Mouse (Mus musculus): ENCODE measurements around the gene Igsf9b. TPM values are rescaled to one million over a fixed set of nuclear protein-coding genes. Genes with fewer than 3 reads are reported as not detected.
A peak's percentile ranks its signal among the peaks of the same experiment; 100 is the strongest.

Gene Igsf9b
- polyA plus RNA-seq, 1 experiment: not detected

DNA sequence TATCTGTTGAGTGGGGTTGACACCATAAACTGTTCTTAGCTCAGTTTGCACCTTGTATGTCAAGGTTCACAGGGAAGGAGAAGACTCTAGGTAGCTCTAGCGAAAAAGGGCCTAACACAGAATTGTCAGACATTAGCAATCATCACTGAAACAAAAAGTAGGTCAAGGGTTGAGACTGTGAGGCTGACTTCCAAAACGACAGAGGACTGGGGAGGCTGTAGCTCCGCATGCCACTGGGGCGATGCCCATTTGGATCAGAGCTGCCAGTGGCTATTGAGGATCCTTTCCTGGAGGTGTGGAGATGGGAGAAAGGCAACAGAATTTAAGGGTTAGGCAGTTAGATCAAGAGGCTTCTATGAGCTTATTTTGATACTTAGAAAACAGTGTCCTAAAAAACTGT, 18.0 kb upstream of the Igsf9b start:
- Histone ChIP-seq H3K27ac (replicated peaks; ENCODE audit: low read depth, low read length) (no peak overlapping the region), H3K4me3 (ENCODE audit: insufficient read depth, low read depth, low read length) (no peak overlapping the region), H3K4me1 (ENCODE audit: control insufficient read depth, insufficient read depth, insufficient read length, low read length) (no peaks in the 10 kb centered on the region)

DNA sequence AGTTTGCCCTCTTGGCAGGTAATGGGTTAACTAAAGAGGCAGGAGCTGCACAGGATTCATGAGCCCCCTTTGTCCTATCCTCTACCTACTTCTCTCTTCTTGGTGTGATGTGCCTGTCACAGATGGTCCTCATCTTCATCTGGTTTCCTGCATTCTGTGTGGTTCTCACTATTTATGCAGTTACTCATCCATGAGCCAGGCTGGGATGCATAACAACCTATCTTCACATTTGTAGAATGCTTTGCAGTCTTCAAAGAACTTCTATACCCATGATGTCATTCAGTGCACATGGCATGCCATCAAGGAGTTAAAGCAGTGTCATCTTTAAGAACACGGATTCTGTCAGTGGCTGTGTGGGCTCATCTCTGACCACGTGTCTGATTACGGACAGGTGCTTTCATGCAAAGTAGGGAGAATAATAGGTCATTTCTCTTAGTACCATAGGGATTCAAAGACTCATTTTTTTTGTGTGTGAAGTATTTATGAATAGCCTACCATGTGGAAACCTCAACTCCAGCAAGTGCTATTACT, 13.2 kb upstream of the Igsf9b start:
- H3K27ac ChIP-seq (replicated peaks; ENCODE audit: low read depth, low read length): no peak overlapping the region
- no peaks in the 10 kb centered on the region for H3K4me1 ChIP-seq (ENCODE audit: control insufficient read depth, insufficient read depth, insufficient read length, low read length)
- no peak overlapping the region for H3K4me3 ChIP-seq (ENCODE audit: insufficient read depth, low read depth, low read length)

- Histone ChIP-seq H3K27ac (replicated peaks; ENCODE audit: low read depth, low read length) (no peak overlapping the region), H3K4me1 (ENCODE audit: control insufficient read depth, insufficient read depth, insufficient read length, low read length) (no peaks in the 10 kb centered on the region), H3K4me3 (ENCODE audit: insufficient read depth, low read depth, low read length) (no peak overlapping the region)
Observed at GRCm38 (mm10) chr9:27286296-27286695, 12.7 kb upstream of the Igsf9b start.

DNA sequence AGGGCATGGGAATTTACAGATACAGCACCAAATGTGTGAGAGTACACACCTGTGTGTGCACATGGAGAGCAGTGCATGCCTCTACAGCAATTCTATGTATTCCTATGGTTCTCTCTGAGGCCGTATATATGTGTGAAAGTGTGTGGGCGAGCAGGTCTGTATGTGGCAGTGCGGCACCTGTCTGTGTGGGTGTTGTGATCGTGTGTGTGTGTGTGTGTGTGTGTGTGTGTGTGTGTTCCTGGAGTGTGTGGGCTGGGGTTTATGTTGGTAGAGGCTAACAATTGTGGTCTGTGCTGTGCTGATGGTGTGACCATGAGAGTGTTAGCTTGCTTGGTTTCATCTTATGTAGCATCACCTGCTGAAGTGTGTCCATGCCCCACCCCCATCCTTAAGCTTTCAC, 12.1 kb upstream of the Igsf9b start:
- H3K4me1 ChIP-seq (ENCODE audit: control insufficient read depth, insufficient read depth, insufficient read length, low read length): no peaks in the 10 kb centered on the region
- no peak overlapping the region for H3K4me3 ChIP-seq (ENCODE audit: insufficient read depth, low read depth, low read length)
- H3K27ac ChIP-seq (replicated peaks; ENCODE audit: low read depth, low read length): no peak overlapping the region

GRCm38 (mm10) chr9:27287419-27287818, 11.6 kb upstream of the Igsf9b start:
- Histone ChIP-seq H3K4me1 (ENCODE audit: control insufficient read depth, insufficient read depth, insufficient read length, low read length) (no peaks in the 10 kb centered on the region), H3K4me3 (ENCODE audit: insufficient read depth, low read depth, low read length) (no peak overlapping the region), H3K27ac (replicated peaks; ENCODE audit: low read depth, low read length) (no peak overlapping the region)

- no peak overlapping the region for H3K4me3 ChIP-seq (ENCODE audit: insufficient read depth, low read depth, low read length)
- H3K27ac ChIP-seq (replicated peaks; ENCODE audit: low read depth, low read length): no peak overlapping the region
- H3K4me1 ChIP-seq (ENCODE audit: control insufficient read depth, insufficient read depth, insufficient read length, low read length): no peaks in the 10 kb centered on the region
Observed at GRCm38 (mm10) chr9:27288442-27288841, 10.6 kb upstream of the Igsf9b start.

DNA sequence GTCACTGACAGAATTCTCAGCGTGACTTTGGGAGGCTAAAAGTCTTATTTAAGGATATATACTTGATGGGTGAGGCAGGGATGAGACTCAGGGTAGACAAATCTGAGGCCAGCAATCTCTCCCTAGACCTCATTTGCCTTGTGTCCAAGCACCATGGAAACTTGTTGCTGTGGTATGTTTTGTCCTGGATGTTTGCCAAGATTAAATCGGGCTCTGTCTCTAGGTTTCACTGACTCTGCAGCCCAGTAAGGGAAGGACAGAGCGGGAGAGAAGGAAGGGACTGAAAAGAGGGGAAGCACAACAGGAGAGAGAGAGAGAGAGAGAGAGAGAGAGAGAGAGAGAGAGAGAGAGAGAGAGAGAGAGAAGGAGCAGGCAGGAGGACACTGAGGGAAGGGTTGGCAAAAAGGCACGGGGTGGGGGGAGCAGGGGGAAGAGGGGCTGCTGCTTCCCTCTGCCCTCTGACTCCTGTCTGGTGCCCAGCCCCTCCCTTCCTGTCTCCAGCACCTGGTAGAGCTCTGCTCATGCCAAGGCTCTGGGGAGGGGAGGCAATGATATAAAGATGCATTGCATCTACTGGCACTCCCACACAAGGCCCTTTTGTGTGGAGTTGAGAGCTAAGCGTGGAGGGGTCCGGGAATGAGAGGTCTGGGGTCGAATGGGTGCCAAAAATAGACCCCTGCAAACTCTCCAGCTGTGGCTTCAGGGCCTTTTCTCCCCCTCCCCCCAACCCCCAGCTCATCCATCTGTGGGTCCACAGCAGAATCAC, 9.3 kb upstream of the Igsf9b start:
- H3K4me3 ChIP-seq (ENCODE audit: insufficient read depth, low read depth, low read length): no peak overlapping the region
- H3K4me1 ChIP-seq (ENCODE audit: control insufficient read depth, insufficient read depth, insufficient read length, low read length): no peaks in the 10 kb centered on the region
- no peak overlapping the region for H3K27ac ChIP-seq (replicated peaks; ENCODE audit: low read depth, low read length)

DNA sequence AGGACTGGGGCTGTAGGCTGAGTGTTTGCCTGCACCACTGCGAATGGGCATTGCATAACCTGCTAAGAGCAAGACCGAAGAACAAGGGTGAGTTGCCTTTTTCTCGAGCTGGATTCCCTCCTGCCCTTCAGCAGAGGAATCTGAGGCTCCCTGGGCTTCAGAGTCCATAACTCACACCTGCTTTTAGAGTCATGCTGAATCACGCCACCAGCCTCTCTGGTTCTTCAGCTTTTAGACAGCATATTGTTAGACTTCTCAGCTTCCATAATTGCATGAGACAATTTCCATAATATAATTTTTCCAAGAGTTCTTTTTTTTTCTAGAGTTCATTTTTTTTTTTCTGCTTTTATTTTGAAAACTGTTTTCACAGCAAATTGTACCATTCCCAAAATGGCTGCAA, 4.6 kb upstream of the Igsf9b start:
- Histone ChIP-seq H3K4me3 (ENCODE audit: insufficient read depth, low read depth, low read length) (no peak overlapping the region), H3K27ac (replicated peaks; ENCODE audit: low read depth, low read length) (no peak overlapping the region), H3K4me1 (ENCODE audit: control insufficient read depth, insufficient read depth, insufficient read length, low read length) (no peaks in the 10 kb centered on the region)

- Histone ChIP-seq H3K4me1 (ENCODE audit: control insufficient read depth, insufficient read depth, insufficient read length, low read length) (no peaks in the 10 kb centered on the region), H3K4me3 (ENCODE audit: insufficient read depth, low read depth, low read length) (peak overlapping the region; percentile 50), H3K27ac (replicated peaks; ENCODE audit: low read depth, low read length) (no peak overlapping the region)
Observed at GRCm38 (mm10) chr9:27299286-27300187, 533 bp downstream of the Igsf9b start.

DNA sequence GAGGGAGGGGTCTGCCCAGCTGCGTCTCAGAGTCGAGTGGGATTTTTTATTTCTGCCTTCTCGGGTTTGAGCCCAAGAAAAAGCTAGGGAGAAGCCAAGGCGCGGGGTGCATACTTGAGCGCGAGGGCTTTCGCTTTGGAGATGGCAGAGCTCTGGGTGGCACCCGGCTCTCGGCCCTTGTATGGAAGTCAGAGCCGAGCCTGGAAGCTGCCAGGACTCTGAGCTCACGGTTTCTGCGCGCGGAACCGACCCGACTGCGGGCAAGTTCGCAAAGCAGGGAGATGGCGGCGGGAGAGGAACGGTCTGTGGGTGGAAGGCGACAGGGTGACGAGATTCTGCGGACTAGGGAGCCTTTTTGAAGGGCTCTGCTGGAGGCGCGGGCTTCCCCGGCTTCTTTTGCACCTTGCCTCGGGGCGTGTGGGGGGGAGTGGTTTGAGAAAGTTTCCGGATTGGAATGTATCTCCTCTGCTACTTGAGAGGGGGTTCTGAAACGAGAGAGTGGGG, 1.2 kb downstream of the Igsf9b start:
- Histone ChIP-seq H3K4me3 (ENCODE audit: insufficient read depth, low read depth, low read length) (peak overlapping the region; percentile 50), H3K4me1 (ENCODE audit: control insufficient read depth, insufficient read depth, insufficient read length, low read length) (no peaks in the 10 kb centered on the region), H3K27ac (replicated peaks; ENCODE audit: low read depth, low read length) (no peak overlapping the region)

DNA sequence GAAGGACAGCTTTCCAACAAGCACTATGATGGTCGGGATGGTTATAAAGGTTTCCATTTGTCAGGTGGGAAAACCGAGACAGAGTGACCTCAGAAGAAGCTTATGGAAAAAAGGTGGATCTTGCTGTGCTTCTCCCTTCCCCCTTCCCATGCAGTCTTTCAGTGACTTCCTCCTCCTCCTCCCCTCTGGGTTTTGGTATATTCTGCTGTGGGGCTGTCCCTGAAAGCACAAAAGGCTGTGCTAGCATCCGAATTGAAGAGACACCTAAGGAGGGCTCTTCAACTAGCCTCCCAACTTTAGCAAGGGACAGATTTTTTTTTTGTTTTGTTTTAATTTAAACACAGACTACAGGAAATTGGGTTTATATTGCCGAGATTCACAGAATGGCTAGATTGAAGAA, 1.7 kb downstream of the Igsf9b start:
- Histone ChIP-seq H3K4me3 (ENCODE audit: insufficient read depth, low read depth, low read length) (no peak overlapping the region), H3K27ac (replicated peaks; ENCODE audit: low read depth, low read length) (no peak overlapping the region), H3K4me1 (ENCODE audit: control insufficient read depth, insufficient read depth, insufficient read length, low read length) (no peaks in the 10 kb centered on the region)

DNA sequence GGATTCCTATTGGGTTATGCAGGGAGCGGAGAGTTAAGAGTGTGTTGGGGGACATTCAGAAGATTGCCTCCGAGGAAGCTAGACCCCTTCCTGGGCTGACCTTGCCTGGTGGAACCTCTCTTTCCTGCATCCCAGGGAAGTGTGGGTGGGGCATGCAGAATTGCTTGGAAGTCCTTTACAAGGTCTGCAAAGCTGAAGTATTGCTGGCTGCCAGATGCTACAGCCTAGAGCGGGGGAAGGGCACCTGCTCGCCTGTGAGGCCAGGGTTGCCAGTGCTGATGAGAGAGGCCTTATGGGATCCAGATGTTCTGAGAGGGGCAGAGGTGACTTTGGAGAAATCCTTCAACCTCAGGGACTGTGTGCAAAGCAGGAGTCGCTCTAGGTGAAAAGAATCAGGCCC, 2.5 kb downstream of the Igsf9b start:
- Histone ChIP-seq H3K4me3 (ENCODE audit: insufficient read depth, low read depth, low read length) (no peak overlapping the region), H3K27ac (replicated peaks; ENCODE audit: low read depth, low read length) (no peak overlapping the region), H3K4me1 (ENCODE audit: control insufficient read depth, insufficient read depth, insufficient read length, low read length) (no peaks in the 10 kb centered on the region)

- Histone ChIP-seq H3K4me1 (ENCODE audit: control insufficient read depth, insufficient read depth, insufficient read length, low read length) (no peaks in the 10 kb centered on the region), H3K4me3 (ENCODE audit: insufficient read depth, low read depth, low read length) (no peak overlapping the region), H3K27ac (replicated peaks; ENCODE audit: low read depth, low read length) (no peak overlapping the region)
Observed at GRCm38 (mm10) chr9:27302291-27302690, 3.3 kb downstream of the Igsf9b start.

DNA sequence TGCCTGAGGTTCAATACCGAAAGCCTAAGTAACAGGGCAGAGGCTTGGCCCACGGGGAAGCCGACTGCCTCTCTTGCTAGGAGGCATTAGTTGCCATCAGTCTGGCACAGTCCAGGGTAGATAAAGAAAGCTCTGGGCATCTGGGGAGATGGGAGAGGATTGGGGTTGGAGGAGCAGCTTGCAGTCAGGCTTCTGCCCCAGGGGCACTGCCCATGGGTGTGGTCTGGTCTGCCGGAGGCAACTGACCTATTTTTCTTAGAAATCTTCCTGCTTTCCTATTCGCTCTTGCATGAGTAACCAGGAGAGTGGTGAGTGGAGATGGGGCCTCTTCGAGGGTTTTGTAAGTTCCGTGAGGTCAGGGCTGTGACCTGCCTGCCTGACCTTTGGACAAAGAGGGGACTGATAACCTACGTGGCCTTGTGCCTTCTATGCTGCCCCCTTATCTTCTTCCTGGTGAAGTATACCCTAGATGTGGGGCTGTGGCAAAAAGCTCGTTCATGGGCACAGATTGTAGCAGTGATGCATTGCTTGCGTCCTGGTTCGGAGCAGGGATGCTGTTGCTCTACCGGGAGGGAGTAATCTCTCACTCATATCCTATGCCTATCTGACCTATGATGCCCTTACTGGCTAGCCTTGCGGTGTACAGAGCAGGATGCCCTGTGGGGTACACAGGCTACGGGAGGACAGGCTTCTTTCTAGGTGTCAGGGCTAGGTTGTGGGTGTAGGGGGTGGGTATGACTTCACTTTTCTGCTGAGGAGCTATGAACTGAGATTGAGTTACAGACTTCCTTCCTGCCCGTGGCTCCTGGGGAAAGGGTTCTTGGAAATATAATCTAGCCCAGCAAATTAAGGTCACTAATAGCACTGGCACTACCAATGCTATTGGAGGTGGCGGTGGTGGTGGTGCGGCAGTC, 4.8 kb downstream of the Igsf9b start:
- Histone ChIP-seq H3K4me3 (ENCODE audit: insufficient read depth, low read depth, low read length) (no peak overlapping the region), H3K4me1 (ENCODE audit: control insufficient read depth, insufficient read depth, insufficient read length, low read length) (no peaks in the 10 kb centered on the region), H3K27ac (replicated peaks; ENCODE audit: low read depth, low read length) (no peak overlapping the region)

All from brown adipose tissue, adult 24 weeks (tissue).